Mouse (Mus musculus) heart, embryonic 11.5 days (tissue): ENCODE measurements around the gene Eef1akmt3. TPM values are rescaled to one million over a fixed set of nuclear protein-coding genes. Genes with fewer than 3 reads are reported as not detected.
"Not testable (repeated sequence)": the region's sequence is repeated elsewhere in the genome, so short reads cannot be mapped to it uniquely, and the experiment has no call there.

Experiments
- ATAC-seq: fragments of 200-750 bp; cut with Nextera tagmentation; replicated peaks from 2 replicates; pipeline ENCODE4 v1.8.0; 2017; ENCODE audit warnings: moderate library complexity; ENCODE audit not compliant: insufficient number of reproducible peaks, low FRiP score, low TSS enrichment
- H3K27ac ChIP-seq: fragments of 300-500 bp; sonication (generic); 2 replicates; pipeline ENCODE4 v1.5.1; 2014; ENCODE audit warnings: mild to moderate bottlenecking, low read depth, low read length
- H3K27me3 ChIP-seq: fragments of 300-500 bp; sonication (generic); 2 replicates; pipeline ENCODE4 v1.6.1; 2014; ENCODE audit warnings: mild to moderate bottlenecking, low read length, mixed read lengths; ENCODE audit not compliant: control insufficient read depth, insufficient read depth
- H3K36me3 ChIP-seq: fragments of 300-500 bp; sonication (generic); 2 replicates; pipeline ENCODE4 v1.6.1; 2014; ENCODE audit warnings: mild to moderate bottlenecking, low read length, moderate library complexity, mixed read lengths; ENCODE audit not compliant: control insufficient read depth, insufficient read depth
- H3K4me1 ChIP-seq: fragments of 300-500 bp; sonication (generic); 2 replicates; pipeline ENCODE4 v1.6.1; 2014; ENCODE audit warnings: low read length; ENCODE audit not compliant: control insufficient read depth, insufficient read depth
- H3K4me2 ChIP-seq: fragments of 300-500 bp; sonication (generic); 2 replicates; pipeline ENCODE4 v1.6.1; 2014; ENCODE audit warnings: mild to moderate bottlenecking, moderate library complexity
- H3K4me3 ChIP-seq: fragments of 300-500 bp; sonication (generic); 2 replicates; pipeline ENCODE4 v1.5.1; 2014; ENCODE audit warnings: low read depth, low read length
- H3K9ac ChIP-seq: fragments of 300-500 bp; sonication (generic); 2 replicates; pipeline ENCODE4 v1.6.1; 2014; ENCODE audit warnings: mild to moderate bottlenecking, low read depth, low read length, moderate library complexity
- H3K9me3 ChIP-seq: fragments of 300-500 bp; sonication (generic); replicated peaks from 2 replicates; pipeline ENCODE4 v1.6.1; 2016; ENCODE audit warnings: low read length; ENCODE audit not compliant: control insufficient read depth
- WGBS: fragments of 180-500 bp; shearing (Covaris S2); extraction: QIAGEN DNeasy Blood & Tissue Kit; methylation state at CpG from one replicate; pipeline ENCODE4 v1.1.7; 2014; ENCODE audit not compliant: insufficient replicate concordance; 5-methylcytosine and 5-hydroxymethylcytosine counted together
- polyA plus RNA-seq: library from polyadenylated mRNA; unstranded; fragments of >200 nt; fragmentation: Nextera tagmentation; extraction: Ambion mirVana; gene quantifications from 2 replicates; pipeline ENCODE4 v1.2.1, GENCODE M21; 2014

The Eef1akmt3 gene
- polyA plus RNA-seq, 1 experiment from 2014 or later, result 0.31 TPM

GRCm38 (mm10) chr10:127073981-127074380 is 32.7 kb upstream of the Eef1akmt3 start:
- Histone ChIP-seq H3K4me1 (peaks cover 11% of the 10 kb centered on the region; the same call in 1 of the 2 replicates), H3K9me3 (no peaks in the 10 kb centered on the region), H3K27me3 (peaks cover 36% of the 10 kb centered on the region), H3K9ac (no peak overlapping the region), H3K4me2 (no peak overlapping the region), H3K36me3 (no peaks in the 10 kb centered on the region), H3K27ac (no peak overlapping the region), H3K4me3 (no peak overlapping the region)
- 93% methylated on average over 1 of the region's 1 CpGs for WGBS
- no peak for ATAC-seq

- not testable (repeated sequence) for ATAC-seq, H3K4me2 ChIP-seq, H3K36me3 ChIP-seq, H3K9ac ChIP-seq, H3K4me3 ChIP-seq, H3K27ac ChIP-seq, H3K9me3 ChIP-seq
- WGBS, result 76% methylated on average over 2 of the region's 2 CpGs
- Histone ChIP-seq H3K27me3 (peaks cover 26% of the 10 kb centered on the region), H3K4me1 (peaks cover 12% of the 10 kb centered on the region; the same call in 1 of the 2 replicates)
Observed at GRCm38 (mm10) chr10:127072969-127073368, 31.7 kb upstream of the Eef1akmt3 start.

- Histone ChIP-seq H3K36me3 (peaks cover 14% of the 10 kb centered on the region), H3K27me3 (peaks cover 19% of the 10 kb centered on the region), H3K4me1 (peaks cover 12% of the 10 kb centered on the region; the same call in 1 of the 2 replicates)
- H3K27ac ChIP-seq, H3K4me2 ChIP-seq, H3K9ac ChIP-seq, H3K9me3 ChIP-seq, H3K4me3 ChIP-seq, ATAC-seq: not testable (repeated sequence)
- WGBS, result 83% methylated on average over 4 of the region's 4 CpGs
Observed at GRCm38 (mm10) chr10:127072270-127072669, 31.0 kb upstream of the Eef1akmt3 start.

DNA sequence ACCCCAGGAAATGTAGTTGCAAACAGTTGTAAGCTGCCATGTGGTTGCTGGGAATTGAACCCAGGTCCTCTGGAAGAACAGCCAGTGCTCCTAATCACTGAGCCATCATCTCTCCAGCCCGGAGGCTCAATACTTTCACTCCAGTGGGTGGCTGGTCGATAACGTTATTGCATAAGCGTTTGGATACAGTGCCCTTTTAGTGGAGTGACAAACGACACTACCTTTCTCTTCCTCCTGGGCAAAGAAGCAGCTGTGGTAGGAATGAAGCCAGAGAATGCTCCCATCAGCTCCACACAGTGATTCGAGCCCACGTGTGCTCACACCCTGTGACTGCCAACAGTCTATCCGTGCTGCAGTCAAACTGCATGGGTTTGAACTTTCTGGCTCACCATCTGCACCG is 29.9 kb upstream of the Eef1akmt3 start:
- peaks cover 24% of the 10 kb centered on the region for H3K36me3 ChIP-seq
- H3K9me3 ChIP-seq, result no peaks in the 10 kb centered on the region
- H3K4me3 ChIP-seq, result peak overlapping the region; percentile 72
- no peak for ATAC-seq
- H3K27me3 ChIP-seq, result peaks cover 11% of the 10 kb centered on the region
- H3K9ac ChIP-seq, result peak overlapping the region; percentile 81; the same call in 1 of the 2 replicates
- H3K4me2 ChIP-seq, result peak overlapping the region; percentile 77
- H3K27ac ChIP-seq, result no peak overlapping the region
- peaks cover 12% of the 10 kb centered on the region; the same call in 1 of the 2 replicates for H3K4me1 ChIP-seq
- 76% methylated on average over 9 of the region's 9 CpGs for WGBS

GRCm38 (mm10) chr10:127070190-127071121 is 29.1 kb upstream of the Eef1akmt3 start, which contains the start of gene Tspan31:
Tspan31 (minus strand) TSS chr10:127070264.
- peak within 1 kb of the TSS; percentile 72 for H3K4me3 ChIP-seq
- ATAC-seq, result peak; percentile 87
- WGBS, result 3% methylated on average over 36 of the region's 36 CpGs
- H3K27ac ChIP-seq, result peak within 1 kb of the TSS; percentile 74
- no peaks in the 10 kb centered on the region for H3K9me3 ChIP-seq
- H3K4me2 ChIP-seq, result peak within 1 kb of the TSS; percentile 77
- H3K36me3 ChIP-seq, result peaks cover 32% of the 10 kb centered on the region
- peaks cover 5% of the 10 kb centered on the region for H3K27me3 ChIP-seq
- peak within 1 kb of the TSS; percentile 83 for H3K9ac ChIP-seq
- peaks cover 12% of the 10 kb centered on the region; the same call in 1 of the 2 replicates for H3K4me1 ChIP-seq

DNA sequence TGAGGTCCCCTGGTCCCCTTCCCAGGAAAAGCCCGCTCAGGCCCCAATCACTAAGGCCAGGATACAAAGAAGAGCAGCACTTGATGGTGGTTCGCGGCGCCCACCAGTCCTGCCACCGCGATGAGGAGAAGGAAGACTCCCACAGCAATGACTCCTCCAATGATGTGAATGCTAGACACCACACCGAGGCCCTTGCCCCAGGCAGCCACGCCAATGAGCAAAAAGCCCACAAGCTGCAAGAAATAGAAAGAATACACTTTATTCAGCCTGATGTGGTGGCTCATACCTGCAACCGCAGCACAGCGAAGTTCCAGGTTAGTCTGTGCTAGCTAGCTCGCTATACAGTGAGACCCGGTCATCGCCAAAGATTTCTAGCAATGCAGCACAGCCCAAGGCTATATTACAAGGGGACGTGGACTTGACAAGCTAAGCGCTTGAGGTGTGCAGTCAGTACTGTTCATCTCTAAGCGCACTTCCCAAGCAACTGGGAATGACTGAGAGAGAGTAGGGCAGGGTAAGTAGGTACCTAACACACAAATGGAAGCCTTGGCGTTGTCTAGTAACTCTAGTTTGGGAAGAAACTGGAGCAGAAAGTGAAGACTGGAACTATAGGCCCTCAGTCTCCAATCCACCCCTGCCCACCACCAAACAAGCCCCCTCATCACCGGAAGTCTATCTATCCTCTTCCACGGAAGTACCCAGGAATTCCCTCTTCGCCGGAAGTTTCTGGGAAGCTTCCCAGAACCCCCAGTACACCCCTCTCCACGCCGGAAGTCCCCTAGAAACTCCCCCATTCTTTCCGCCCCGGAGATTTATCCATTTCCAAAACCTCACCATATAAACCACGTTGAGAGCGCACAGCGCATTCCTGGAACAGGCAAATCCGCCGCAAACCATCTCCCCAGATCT is 28.2 kb upstream of the Eef1akmt3 start:
- no peaks in the 10 kb centered on the region for H3K9me3 ChIP-seq
- 8% methylated on average over 30 of the region's 30 CpGs for WGBS
- ATAC-seq, result peak; percentile 18

DNA sequence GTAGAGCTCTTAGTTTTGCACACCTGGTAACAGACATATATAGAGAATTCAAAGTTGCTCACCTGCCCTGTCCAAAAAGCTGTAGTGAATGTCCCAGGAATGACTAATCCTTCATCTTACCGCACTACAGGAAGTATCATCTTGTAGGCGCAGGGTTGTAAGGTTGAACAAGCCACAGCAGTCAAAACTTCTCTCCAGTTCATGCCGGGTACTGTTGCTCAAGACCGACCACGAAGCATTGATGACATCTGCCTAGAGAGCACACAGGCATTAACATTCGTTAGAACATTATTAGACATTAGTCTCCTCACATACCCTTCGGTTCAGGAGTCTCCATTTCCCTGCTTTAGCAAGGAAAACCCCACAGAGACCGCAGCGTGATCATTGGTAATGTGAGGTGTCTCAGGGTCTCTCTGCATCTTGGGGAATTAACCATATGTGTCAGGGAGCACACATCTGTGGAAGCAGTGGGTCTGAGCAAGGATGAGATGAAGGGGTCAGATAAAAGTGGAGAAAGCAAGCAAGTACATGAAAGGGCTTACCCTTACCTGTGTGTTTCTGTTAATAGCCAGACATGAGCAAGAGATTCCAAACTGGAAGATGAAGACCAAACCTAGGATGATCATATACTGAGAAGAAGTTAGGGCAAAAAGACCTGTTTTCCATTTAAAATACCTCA is 27.2 kb upstream of the Eef1akmt3 start:
- peak overlapping the region; percentile 83 for H3K9ac ChIP-seq
- H3K4me2 ChIP-seq, result peak overlapping the region; percentile 77
- H3K36me3 ChIP-seq, result peaks cover 38% of the 10 kb centered on the region
- ATAC-seq, result no peak
- peak overlapping the region; percentile 74 for H3K27ac ChIP-seq
- peak overlapping the region; percentile 72 for H3K4me3 ChIP-seq
- 74% methylated on average over 9 of the region's 9 CpGs for WGBS
- H3K4me1 ChIP-seq, result peaks cover 23% of the 10 kb centered on the region
- no peaks in the 10 kb centered on the region for H3K27me3 ChIP-seq
- no peaks in the 10 kb centered on the region for H3K9me3 ChIP-seq

More for the DNA sequence above, 28.2 kb upstream of the Eef1akmt3 start:
- H3K36me3 ChIP-seq, result peaks cover 38% of the 10 kb centered on the region
- peak overlapping the region; percentile 72 for H3K4me3 ChIP-seq
- peak overlapping the region; percentile 83 for H3K9ac ChIP-seq
- peak overlapping the region; percentile 74 for H3K27ac ChIP-seq
- H3K4me2 ChIP-seq, result peak overlapping the region; percentile 77
- no peaks in the 10 kb centered on the region for H3K27me3 ChIP-seq
- H3K4me1 ChIP-seq, result peaks cover 21% of the 10 kb centered on the region
